Mouse (Mus musculus) midbrain, embryonic 11.5 days (tissue): ENCODE measurements around the gene Scamp2. TPM values are rescaled to one million over a fixed set of nuclear protein-coding genes. Genes with fewer than 3 reads are reported as not detected.

Source experiments
- ATAC-seq: fragments of 200-750 bp; cut with Nextera tagmentation; 2 replicates; pipeline ENCODE4 v1.8.0; 2017; ENCODE audit warnings: moderate TSS enrichment, moderate library complexity; ENCODE audit not compliant: low FRiP score
- DNase-seq: peaks from one replicate; pipeline ENCODE4 v3.0.0; 2015; ENCODE audit warnings: low spot score; ENCODE audit errors: missing footprints
- H3K27ac ChIP-seq: fragments of 300-500 bp; sonication (generic); 2 replicates; pipeline ENCODE4 v1.5.1; 2014; ENCODE audit warnings: low read depth, low read length
- H3K27me3 ChIP-seq: fragments of 300-500 bp; sonication (generic); 2 replicates; pipeline ENCODE4 v1.6.1; 2014; ENCODE audit warnings: mild to moderate bottlenecking, low read length, moderate library complexity, mixed read lengths; ENCODE audit not compliant: control insufficient read depth, insufficient read depth
- H3K36me3 ChIP-seq: fragments of 300-500 bp; sonication (generic); 2 replicates; pipeline ENCODE4 v1.6.1; 2014; ENCODE audit warnings: mild to moderate bottlenecking, low read length, moderate library complexity, mixed read lengths; ENCODE audit not compliant: control insufficient read depth, insufficient read depth
- H3K4me1 ChIP-seq: fragments of 300-500 bp; sonication (generic); 2 replicates; pipeline ENCODE4 v1.6.1; 2014; ENCODE audit warnings: low read length; ENCODE audit not compliant: control insufficient read depth, insufficient read depth
- H3K4me2 ChIP-seq: fragments of 300-500 bp; sonication (generic); 2 replicates; pipeline ENCODE4 v1.6.1; 2014; ENCODE audit warnings: mild to moderate bottlenecking, moderate library complexity
- H3K4me3 ChIP-seq: fragments of 300-500 bp; sonication (generic); 2 replicates; pipeline ENCODE4 v1.5.1; 2014; ENCODE audit warnings: low read depth, low read length
- H3K9ac ChIP-seq: fragments of 300-500 bp; sonication (generic); 2 replicates; pipeline ENCODE4 v1.6.1; 2014; ENCODE audit warnings: low read length
- H3K9me3 ChIP-seq: fragments of 300-500 bp; sonication (generic); 2 replicates; pipeline ENCODE4 v1.6.1; 2016; ENCODE audit warnings: low read length; ENCODE audit not compliant: control insufficient read depth
- WGBS: fragments of 180-500 bp; shearing (Covaris S2); extraction: QIAGEN DNeasy Blood & Tissue Kit; methylation state at CpG from one replicate; pipeline ENCODE4 v1.1.7; 2014; 5-methylcytosine and 5-hydroxymethylcytosine counted together
- polyA plus RNA-seq: library from polyadenylated mRNA; unstranded; fragments of >200 nt; fragmentation: Nextera tagmentation; extraction: Ambion mirVana; gene quantifications from 2 replicates; pipeline ENCODE4 v1.2.1, GENCODE M21; 2014

The Scamp2 gene
- polyA plus RNA-seq, 1 experiment from 2014 or later, result 58.2 TPM

DNA sequence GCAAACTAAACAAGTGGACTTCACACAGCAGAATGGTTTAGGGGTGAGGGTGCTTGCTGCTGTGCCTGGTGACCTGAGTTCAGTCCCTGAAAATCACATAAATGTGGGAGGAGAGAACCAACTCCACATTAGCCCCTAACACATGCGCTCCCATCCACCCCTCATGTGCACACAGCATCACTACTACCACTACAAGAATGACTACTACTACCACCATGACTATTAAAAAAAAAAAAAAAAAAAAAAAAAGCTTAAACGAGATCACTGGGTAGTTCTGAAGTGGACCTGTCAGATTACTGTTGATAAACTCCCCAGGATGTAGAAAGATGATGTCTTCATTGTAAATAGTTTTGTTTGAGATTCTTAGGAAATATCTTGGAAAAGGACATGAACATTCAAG is 1.2 kb upstream of the Scamp2 start:
- WGBS, result 79% methylated on average over 2 of the region's 2 CpGs
- no peak overlapping the region for H3K27ac ChIP-seq
- DNase-seq, result no peak

DNA sequence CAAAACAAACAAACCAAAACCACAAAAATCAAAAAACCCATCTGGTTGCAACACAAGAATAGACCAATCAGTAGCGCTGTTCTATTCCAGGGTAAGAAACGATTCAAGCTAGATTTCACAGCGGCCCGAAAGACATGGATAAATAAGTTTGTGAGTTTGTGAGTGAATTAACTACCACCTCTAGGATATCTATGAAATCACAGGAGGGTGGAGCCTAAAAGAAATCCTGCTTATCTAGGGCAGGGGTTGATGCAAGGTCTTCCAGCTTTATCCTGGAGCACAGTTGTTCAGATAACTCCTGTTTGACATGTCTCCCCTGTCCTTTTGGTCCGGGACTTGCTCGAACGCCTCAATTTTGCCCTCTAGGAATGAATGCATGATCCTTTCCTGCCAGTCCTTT is 480 bp upstream of the Scamp2 start:
- H3K27ac ChIP-seq, result peak overlapping the region; percentile 42; the same call in 1 of the 2 replicates
- no peaks in the 10 kb centered on the region for H3K27me3 ChIP-seq

More for the DNA sequence above, 1.2 kb upstream of the Scamp2 start:
- no peak for ATAC-seq
- Histone ChIP-seq H3K27me3 (no peaks in the 10 kb centered on the region), H3K4me1 (peaks cover 8% of the 10 kb centered on the region), H3K4me3 (no peak overlapping the region), H3K9ac (no peak overlapping the region), H3K4me2 (no peak overlapping the region), H3K36me3 (no peaks in the 10 kb centered on the region), H3K9me3 (no peaks in the 10 kb centered on the region)

DNA sequence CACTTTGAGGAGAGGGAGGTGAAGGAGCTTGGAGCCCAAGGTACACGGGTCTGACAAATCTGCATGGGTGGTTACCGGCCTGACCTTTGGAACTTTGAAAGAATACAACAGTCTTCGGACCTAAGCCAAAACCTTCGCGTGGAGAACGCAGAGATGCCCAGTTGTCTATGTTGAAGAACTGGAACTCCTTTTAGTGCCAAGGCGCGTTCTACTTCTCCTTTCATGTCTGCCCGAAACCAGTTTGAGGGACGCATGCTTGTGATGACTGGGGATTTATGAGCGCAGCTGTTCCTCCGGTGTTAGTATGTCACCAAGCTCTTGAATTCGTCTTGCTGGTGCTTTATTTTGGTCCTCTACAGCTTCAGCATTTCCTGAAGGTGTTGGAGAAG is 962 bp downstream of the Scamp2 start:
- peaks cover 8% of the 10 kb centered on the region for H3K4me1 ChIP-seq
- no peaks in the 10 kb centered on the region for H3K27me3 ChIP-seq
- peak overlapping the region; percentile 74 for H3K4me3 ChIP-seq
- H3K4me2 ChIP-seq, result peak overlapping the region; percentile 81
- no peak for ATAC-seq
- WGBS, result 85% methylated on average over 13 of the region's 13 CpGs
- H3K36me3 ChIP-seq, result no peaks in the 10 kb centered on the region
- no peak for DNase-seq
- peak overlapping the region; percentile 79; the same call in 1 of the 2 replicates for H3K9ac ChIP-seq
- no peak overlapping the region for H3K27ac ChIP-seq
- no peaks in the 10 kb centered on the region for H3K9me3 ChIP-seq

More for the DNA sequence above, 480 bp upstream of the Scamp2 start:
- 30% methylated on average over 7 of the region's 7 CpGs for WGBS
- DNase-seq (no peak), ATAC-seq (no peak)
- H3K4me2 ChIP-seq, result peak overlapping the region; percentile 81
- H3K36me3 ChIP-seq, result no peaks in the 10 kb centered on the region
- H3K4me1 ChIP-seq, result peaks cover 8% of the 10 kb centered on the region
- peak overlapping the region; percentile 74 for H3K4me3 ChIP-seq
- H3K9ac ChIP-seq, result peak overlapping the region; percentile 79
- H3K9me3 ChIP-seq, result no peaks in the 10 kb centered on the region

DNA sequence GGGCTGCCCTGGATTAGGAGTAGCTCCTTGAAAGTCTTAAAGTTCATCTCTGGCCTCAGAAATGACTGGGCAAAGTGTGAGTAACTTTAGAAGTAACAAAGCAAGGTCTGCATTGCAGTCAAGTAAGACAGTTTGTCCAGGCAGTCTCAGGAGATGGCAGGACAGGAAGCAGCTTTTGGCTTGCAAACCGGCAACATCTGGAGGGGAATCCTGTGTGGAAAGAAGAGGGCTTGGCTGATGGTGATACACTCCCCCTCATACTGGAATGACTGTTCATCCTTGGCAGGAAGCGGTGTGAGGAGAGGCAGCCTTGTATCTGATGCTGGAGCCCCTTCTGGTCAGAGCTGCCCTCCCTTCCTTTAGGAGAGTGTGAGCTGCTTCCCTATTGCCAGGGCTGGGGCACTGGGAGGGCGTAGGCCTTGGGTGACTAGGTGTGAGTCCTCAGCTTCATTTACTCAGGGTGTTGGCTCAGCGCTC is 2.2 kb downstream of the Scamp2 start:
- DNase-seq, result no peak
- no peak for ATAC-seq
- no peak overlapping the region for H3K4me2 ChIP-seq
- H3K4me1 ChIP-seq, result peaks cover 8% of the 10 kb centered on the region
- H3K9me3 ChIP-seq, result no peaks in the 10 kb centered on the region
- no peak overlapping the region for H3K27ac ChIP-seq
- H3K4me3 ChIP-seq, result no peak overlapping the region
- H3K9ac ChIP-seq, result no peak overlapping the region
- H3K27me3 ChIP-seq, result no peaks in the 10 kb centered on the region
- no peaks in the 10 kb centered on the region for H3K36me3 ChIP-seq
- WGBS, result 82% methylated on average over 4 of the region's 4 CpGs

DNA sequence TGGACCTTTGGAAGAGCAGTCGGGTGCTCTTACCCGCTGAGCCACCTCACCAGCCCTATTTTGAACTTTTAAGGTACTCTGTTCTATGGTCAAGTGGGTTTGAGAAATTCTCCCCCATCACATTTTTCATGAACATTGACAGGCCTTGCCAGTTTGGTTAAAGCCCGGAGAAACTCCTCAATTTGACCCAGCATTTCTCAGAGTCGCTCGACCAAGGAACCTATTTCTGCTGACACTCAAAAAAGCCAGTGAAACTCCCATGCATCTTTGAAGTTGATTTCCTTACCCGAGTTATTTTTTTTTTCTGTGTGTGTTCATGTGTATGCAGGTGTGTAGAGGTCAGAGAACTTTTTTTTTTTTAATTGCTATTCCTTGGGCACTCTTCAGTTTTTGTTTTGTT is 3.9 kb downstream of the Scamp2 start:
- ATAC-seq (no peak), DNase-seq (no peak)
- WGBS, result 93% methylated on average over 6 of the region's 6 CpGs
- Histone ChIP-seq H3K9me3 (no peaks in the 10 kb centered on the region), H3K36me3 (peaks cover 8% of the 10 kb centered on the region; the same call in 1 of the 2 replicates), H3K4me1 (peaks cover 8% of the 10 kb centered on the region), H3K9ac (no peak overlapping the region), H3K27ac (no peak overlapping the region), H3K4me2 (no peak overlapping the region), H3K4me3 (no peak overlapping the region), H3K27me3 (no peaks in the 10 kb centered on the region)

DNA sequence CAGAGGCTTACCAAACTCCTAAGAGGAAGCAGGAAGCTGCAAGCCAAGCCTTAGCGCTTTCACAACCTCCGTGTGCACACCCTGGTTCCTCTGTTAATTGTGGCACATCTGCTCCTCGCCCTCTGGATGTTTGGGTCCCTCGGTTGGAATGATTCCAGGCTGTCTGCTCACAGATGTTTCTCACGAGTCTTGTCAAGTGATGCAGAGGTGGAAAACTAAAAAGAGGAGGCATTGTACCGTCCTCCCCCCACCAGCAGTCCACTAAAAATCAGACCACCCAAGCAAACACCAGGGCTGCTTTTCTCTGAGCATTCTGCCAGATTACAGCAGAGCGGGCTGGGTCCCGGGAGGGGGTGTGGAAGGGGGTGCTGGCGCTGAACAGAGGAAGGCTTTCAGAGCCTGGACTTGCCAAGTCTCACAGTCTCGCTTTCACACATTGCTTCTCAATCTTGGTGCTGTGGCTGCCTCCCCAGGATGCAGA is 5.0 kb downstream of the Scamp2 start:
- ATAC-seq (no peak), DNase-seq (no peak)
- Histone ChIP-seq H3K4me2 (no peak overlapping the region), H3K4me3 (no peak overlapping the region), H3K9ac (no peak overlapping the region), H3K9me3 (no peaks in the 10 kb centered on the region), H3K4me1 (peaks cover 8% of the 10 kb centered on the region), H3K27ac (no peak overlapping the region), H3K27me3 (no peaks in the 10 kb centered on the region), H3K36me3 (peaks cover 8% of the 10 kb centered on the region; the same call in 1 of the 2 replicates)
- WGBS, result 70% methylated on average over 10 of the region's 10 CpGs

DNA sequence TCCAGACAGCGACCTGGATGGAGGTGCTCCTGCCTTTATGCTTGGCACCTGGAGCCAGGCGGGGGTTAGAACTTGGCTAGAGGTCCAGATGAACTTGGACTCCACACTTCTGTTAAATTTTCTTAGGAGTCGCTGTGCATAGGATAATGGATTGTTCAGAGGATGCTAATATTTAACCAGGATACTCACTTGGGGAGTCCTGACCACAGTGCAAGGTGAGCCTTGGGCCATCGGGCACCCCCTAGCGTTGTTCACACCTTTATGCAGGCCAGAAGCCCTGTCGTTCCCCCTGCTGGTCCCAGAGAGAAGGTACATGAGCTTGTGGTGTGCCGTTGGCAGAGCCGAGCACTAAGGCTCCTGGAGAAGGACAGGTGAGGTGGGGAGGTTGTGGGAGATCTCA is 6.1 kb downstream of the Scamp2 start:
- H3K4me1 ChIP-seq, result peaks cover 2% of the 10 kb centered on the region
- peaks cover 8% of the 10 kb centered on the region; the same call in 1 of the 2 replicates for H3K36me3 ChIP-seq
- H3K4me2 ChIP-seq, result no peak overlapping the region
- ATAC-seq, result no peak
- no peak overlapping the region for H3K9ac ChIP-seq
- H3K9me3 ChIP-seq, result no peaks in the 10 kb centered on the region
- no peaks in the 10 kb centered on the region for H3K27me3 ChIP-seq
- H3K4me3 ChIP-seq, result no peak overlapping the region
- WGBS, result 58% methylated on average over 8 of the region's 8 CpGs
- no peak overlapping the region for H3K27ac ChIP-seq
- DNase-seq, result no peak

DNA sequence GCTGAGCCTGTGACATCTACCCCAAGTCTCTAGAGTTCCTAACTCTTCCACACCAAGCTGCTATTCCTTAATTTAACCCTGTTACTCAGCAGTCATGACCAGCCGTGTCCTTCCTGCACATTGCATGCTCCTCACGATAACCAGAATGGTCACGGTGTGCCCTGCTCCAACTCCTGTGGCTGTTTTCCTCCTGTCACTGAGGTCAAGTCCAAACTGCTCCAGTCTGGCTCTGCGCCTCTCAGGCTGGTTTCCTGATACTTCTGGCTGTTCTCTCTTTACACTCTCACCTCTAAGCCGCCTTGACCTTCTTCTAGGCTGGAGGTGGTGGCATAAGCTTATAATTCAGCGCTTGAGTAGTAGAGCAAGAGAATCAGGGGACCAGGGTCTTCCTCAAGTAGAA is 7.8 kb downstream of the Scamp2 start:
- H3K4me1 ChIP-seq, result no peaks in the 10 kb centered on the region
- no peak for ATAC-seq
- H3K9me3 ChIP-seq, result no peaks in the 10 kb centered on the region
- no peaks in the 10 kb centered on the region for H3K27me3 ChIP-seq
- H3K36me3 ChIP-seq, result peaks cover 8% of the 10 kb centered on the region; the same call in 1 of the 2 replicates
- no peak for DNase-seq
- no peak overlapping the region for H3K27ac ChIP-seq
- no peak overlapping the region for H3K4me2 ChIP-seq
- 94% methylated on average over 6 of the region's 6 CpGs for WGBS
- no peak overlapping the region for H3K4me3 ChIP-seq
- no peak overlapping the region for H3K9ac ChIP-seq

DNA sequence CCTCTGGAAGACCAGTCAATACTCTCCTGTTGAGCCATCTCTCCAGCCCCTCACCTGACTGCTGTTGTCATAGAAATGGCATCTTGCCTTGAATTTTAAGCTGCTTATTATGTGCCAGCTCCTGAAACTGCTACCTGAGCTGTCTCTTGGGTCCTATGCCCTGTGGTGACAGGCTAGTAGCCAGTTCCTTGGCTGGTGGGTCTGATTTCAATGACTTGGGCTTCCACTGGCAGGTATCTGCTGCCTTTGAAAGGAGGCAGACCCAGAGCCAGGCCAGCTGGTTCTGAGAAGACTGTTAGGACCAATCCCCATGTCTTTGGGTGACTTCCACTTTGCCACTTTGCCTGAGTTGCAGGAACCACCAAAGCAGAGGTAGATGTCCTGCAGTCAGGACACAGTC is 13.7 kb downstream of the Scamp2 start:
- no peaks in the 10 kb centered on the region for H3K9me3 ChIP-seq
- H3K9ac ChIP-seq, result no peak overlapping the region
- ATAC-seq, result no peak
- no peak overlapping the region for H3K27ac ChIP-seq
- peaks cover 10% of the 10 kb centered on the region; the same call in 1 of the 2 replicates for H3K36me3 ChIP-seq
- no peak for DNase-seq
- H3K4me2 ChIP-seq, result no peak overlapping the region
- no peak overlapping the region for H3K4me3 ChIP-seq
- H3K4me1 ChIP-seq, result no peaks in the 10 kb centered on the region
- H3K27me3 ChIP-seq, result no peaks in the 10 kb centered on the region
